Mouse (Mus musculus) adrenal gland, adult 18-20 months (tissue): ENCODE results near the gene H2al1j. TPM values are rescaled to one million over a fixed set of nuclear protein-coding genes. Genes with fewer than 3 reads are reported as not detected.
"Not testable (repeated sequence)": the region's sequence is repeated elsewhere in the genome, so short reads cannot be mapped to it uniquely, and the experiment has no call there.

Experiments used
- DNase-seq, 2 experiments: peaks; one replicate each; pipeline ENCODE4 v3.0.0; 2021 to 2022; ENCODE audit warnings: low spot score in 2 of 2
- long read RNA-seq, 2 experiments: library from polyadenylated mRNA; stranded (forward); transcript quantifications; one replicate each; pipeline ENCODE4 v2.0.0; 2021
- total RNA-seq, 2 experiments: library from RNA; stranded (reverse); gene quantifications; 1 replicate in 1 of 2; 2 replicates in 1 of 2; pipeline ENCODE4 v1.2.3; 2021

H2al1j gene
- total RNA-seq, result not detected
- long read RNA-seq, experiment 1, result 0 reads
- long read RNA-seq, experiment 2, result 0 reads

- not testable (repeated sequence) for DNase-seq
These were observed at the start of gene H2al1j for GRCm38 (mm10) chrX:11327522-11327921. H2al1j (plus strand) TSS chrX:11327822.

GRCm38 (mm10) chrX:11280741-11281140 is 46.9 kb upstream of the H2al1j start:
- no peak for DNase-seq

- no peak for DNase-seq
These were observed 39.2 kb upstream of the H2al1j start for GRCm38 (mm10) chrX:11288306-11288882.

DNA sequence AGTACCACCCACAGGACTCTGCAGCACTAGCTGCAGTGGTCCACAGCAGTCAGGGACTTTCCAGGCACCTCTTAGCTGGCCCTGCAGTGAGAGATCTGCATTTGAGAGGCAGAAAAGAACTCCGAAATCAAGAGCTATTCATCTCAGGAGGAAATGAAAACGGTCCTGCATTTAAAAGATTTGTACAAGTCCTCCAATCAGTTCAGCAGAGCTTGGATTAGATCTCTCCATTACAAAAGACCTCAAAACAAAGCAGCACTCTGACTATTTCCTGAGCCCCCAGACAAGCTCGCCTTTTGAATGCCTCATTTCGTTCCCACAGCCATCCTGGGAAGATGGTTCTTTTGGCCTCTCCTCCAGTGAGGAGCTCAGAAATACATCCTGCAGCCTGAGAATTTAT is 38.4 kb upstream of the H2al1j start:
- DNase-seq, result no peak

- DNase-seq, result not testable (repeated sequence)
These were observed 28.7 kb upstream of the H2al1j start, which contains the start of gene H2al1a for GRCm38 (mm10) chrX:11298957-11299356. H2al1a (plus strand) TSS chrX:11299257.

DNA sequence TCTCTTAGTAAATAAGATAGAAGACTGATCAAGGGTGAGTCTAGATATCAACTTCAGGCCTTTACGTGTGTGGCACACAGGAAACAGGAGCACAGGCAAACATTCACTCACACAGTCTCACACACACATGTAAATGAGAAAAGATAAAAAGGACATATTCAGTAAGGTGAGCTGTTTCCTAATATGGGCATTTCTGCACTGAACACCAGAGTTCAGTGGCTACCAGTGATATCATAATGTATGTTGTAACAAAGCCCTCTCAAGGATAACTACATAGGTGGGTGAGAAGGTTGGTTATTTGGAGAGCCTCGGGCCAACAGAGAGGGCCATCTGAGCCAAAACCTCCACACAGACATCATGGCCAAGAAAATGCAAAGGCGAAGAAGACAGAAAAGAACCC is 25.5 kb upstream of the H2al1j start, which contains the start of gene H2al1b:
TSS of gene H2al1b (plus strand) at position 301 of the 400 bp plus-strand sequence.
- not testable (repeated sequence) for DNase-seq

GRCm38 (mm10) chrX:11305355-11305754 is 22.3 kb upstream of the H2al1j start, which contains the start of gene H2al1c:
H2al1c (plus strand) TSS chrX:11305655.
- DNase-seq, result not testable (repeated sequence)

DNA sequence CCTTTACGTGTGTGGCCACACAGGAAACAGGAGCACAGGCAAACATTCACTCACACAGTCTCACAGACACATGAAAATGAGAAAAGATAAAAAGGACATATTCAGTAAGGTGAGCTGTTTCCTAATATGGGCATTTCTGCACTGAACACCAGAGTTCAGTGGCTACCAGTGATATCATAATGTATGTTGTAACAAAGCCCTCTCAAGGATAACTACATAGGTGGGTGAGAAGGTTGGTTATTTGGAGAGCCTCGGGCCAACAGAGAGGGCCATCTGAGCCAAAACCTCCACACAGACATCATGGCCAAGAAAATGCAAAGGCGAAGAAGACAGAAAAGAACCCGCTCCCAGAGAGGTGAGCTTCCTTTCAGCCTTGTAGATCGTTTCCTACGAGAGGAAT is 19.1 kb upstream of the H2al1j start, which contains the start of gene H2al1d:
TSS of gene H2al1d (plus strand) at position 301 of the 400 bp plus-strand sequence.
- not testable (repeated sequence) for DNase-seq

- not testable (repeated sequence) for DNase-seq
These were observed 16.0 kb upstream of the H2al1j start, which contains the start of gene H2al1e for GRCm38 (mm10) chrX:11311634-11312033. H2al1e (plus strand) TSS chrX:11311934.

GRCm38 (mm10) chrX:11314858-11315257 is 12.8 kb upstream of the H2al1j start, which contains the start of gene H2al1f:
H2al1f (plus strand) TSS chrX:11315158.
- not testable (repeated sequence) for DNase-seq

- not testable (repeated sequence) for DNase-seq
These were observed 9.7 kb upstream of the H2al1j start, which contains the start of gene H2al1g for GRCm38 (mm10) chrX:11317956-11318355. H2al1g (plus strand) TSS chrX:11318256.

- not testable (repeated sequence) for DNase-seq
These were observed 6.4 kb upstream of the H2al1j start, which contains the start of gene H2al1h for GRCm38 (mm10) chrX:11321192-11321591. H2al1h (plus strand) TSS chrX:11321492.

GRCm38 (mm10) chrX:11324359-11324758 is 3.3 kb upstream of the H2al1j start, which contains the start of gene H2al1i:
H2al1i (plus strand) TSS chrX:11324659.
- not testable (repeated sequence) for DNase-seq

GRCm38 (mm10) chrX:11345762-11346161 is 18.1 kb downstream of the H2al1j start:
- no peak for DNase-seq

- DNase-seq, result no peak
These were observed 19.1 kb downstream of the H2al1j start for GRCm38 (mm10) chrX:11346756-11347155.

DNA sequence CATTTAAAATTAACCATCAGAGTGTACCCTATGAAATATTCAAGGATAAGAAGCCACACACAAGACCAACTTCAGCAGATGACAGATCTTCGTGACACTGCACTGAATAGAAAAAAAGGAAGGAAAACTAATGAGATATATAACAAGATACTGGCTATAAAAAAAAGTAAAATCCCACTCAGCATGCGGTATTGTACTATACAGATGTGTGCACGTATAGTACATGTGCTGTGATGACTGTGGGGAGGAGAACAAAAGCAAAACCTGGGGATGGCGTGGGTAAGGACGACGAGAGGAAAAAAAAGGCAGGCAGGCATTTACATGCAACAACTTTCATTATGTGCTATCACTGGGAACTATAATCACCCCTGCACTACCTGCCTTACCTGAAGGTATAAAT is 33.2 kb downstream of the H2al1j start:
- no peak for DNase-seq

- DNase-seq, result no peak
These were observed 33.6 kb downstream of the H2al1j start for GRCm38 (mm10) chrX:11361261-11361660.

GRCm38 (mm10) chrX:11363890-11364289 is 36.3 kb downstream of the H2al1j start:
- DNase-seq, result no peak

DNA sequence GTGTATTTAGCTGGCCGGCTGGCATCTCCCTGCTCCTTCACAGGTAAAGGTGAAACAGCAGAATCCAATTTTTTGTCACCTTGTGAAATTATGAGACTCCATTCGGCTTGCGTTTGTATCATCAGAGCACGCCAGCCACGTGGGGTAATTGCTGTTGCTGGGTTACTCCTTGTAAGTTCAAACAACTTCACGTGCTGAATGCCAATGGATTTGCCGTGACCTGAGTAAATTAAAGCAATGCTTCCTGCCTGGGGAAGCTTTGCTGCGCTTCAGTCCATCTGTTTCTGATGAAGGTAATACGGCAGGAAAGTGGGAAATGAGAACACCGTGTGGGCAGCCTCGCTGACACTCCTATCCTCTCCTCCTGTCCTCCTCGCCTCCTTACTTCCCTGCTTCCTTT is 37.5 kb downstream of the H2al1j start:
- DNase-seq, result no peak
